Mouse (Mus musculus) forebrain, embryonic 15.5 days (tissue): ENCODE data around the gene Pes1. TPM values are rescaled to one million over a fixed set of nuclear protein-coding genes. Genes with fewer than 3 reads are reported as not detected.
A peak's percentile ranks its signal among the peaks of the same experiment; 100 is the strongest.
"Not testable (repeated sequence)": the region's sequence is repeated elsewhere in the genome, so short reads cannot be mapped to it uniquely, and the experiment has no call there.

ENCODE experiments used
- ATAC-seq: fragments of 200-750 bp; cut with Nextera tagmentation; replicated peaks from 2 replicates; pipeline ENCODE4 v1.8.0; 2017; ENCODE audit warnings: mild to moderate bottlenecking, moderate TSS enrichment, moderate library complexity
- H3K27ac ChIP-seq: fragments of 300-500 bp; sonication (generic); replicated peaks from 2 replicates; pipeline ENCODE4 v1.5.1; 2015; ENCODE audit warnings: mild to moderate bottlenecking, inconsistent platforms
- H3K27me3 ChIP-seq: fragments of 300-500 bp; sonication (generic); 2 replicates; pipeline ENCODE4 v1.6.1; 2015; ENCODE audit warnings: inconsistent platforms
- H3K36me3 ChIP-seq: fragments of 300-500 bp; sonication (generic); 2 replicates; pipeline ENCODE4 v1.6.1; 2015; ENCODE audit warnings: mild to moderate bottlenecking, inconsistent platforms
- H3K4me1 ChIP-seq: fragments of 300-500 bp; sonication (generic); 2 replicates; pipeline ENCODE4 v1.6.1; 2015; ENCODE audit warnings: inconsistent platforms
- H3K4me2 ChIP-seq: fragments of 300-500 bp; sonication (generic); replicated peaks from 2 replicates; pipeline ENCODE4 v1.6.1; 2015; ENCODE audit warnings: mild to moderate bottlenecking, inconsistent platforms
- H3K4me3 ChIP-seq: fragments of 300-500 bp; sonication (generic); 2 replicates; pipeline ENCODE4 v1.5.1; 2015; ENCODE audit warnings: mild to moderate bottlenecking, inconsistent platforms
- H3K9ac ChIP-seq: fragments of 300-500 bp; sonication (generic); replicated peaks from 2 replicates; pipeline ENCODE4 v1.6.1; 2015; ENCODE audit warnings: mild to moderate bottlenecking, inconsistent platforms
- H3K9me3 ChIP-seq: fragments of 300-500 bp; sonication (generic); 2 replicates; pipeline ENCODE4 v1.6.1; 2016; ENCODE audit warnings: inconsistent platforms
- WGBS: fragments of 180-500 bp; shearing (Covaris S2); methylation state at CpG from one replicate; pipeline ENCODE4 v1.1.7; 2015; ENCODE audit warnings: mixed read lengths; 5-methylcytosine and 5-hydroxymethylcytosine counted together
- polyA plus RNA-seq: library from polyadenylated mRNA; unstranded; fragments of >200 nt; fragmentation: Nextera tagmentation; extraction: Ambion mirVana; gene quantifications from 2 replicates; pipeline ENCODE4 v1.2.1, GENCODE M21; 2015

The Pes1 gene
- polyA plus RNA-seq, 1 experiment from 2014 or later, result 71.6 TPM

DNA sequence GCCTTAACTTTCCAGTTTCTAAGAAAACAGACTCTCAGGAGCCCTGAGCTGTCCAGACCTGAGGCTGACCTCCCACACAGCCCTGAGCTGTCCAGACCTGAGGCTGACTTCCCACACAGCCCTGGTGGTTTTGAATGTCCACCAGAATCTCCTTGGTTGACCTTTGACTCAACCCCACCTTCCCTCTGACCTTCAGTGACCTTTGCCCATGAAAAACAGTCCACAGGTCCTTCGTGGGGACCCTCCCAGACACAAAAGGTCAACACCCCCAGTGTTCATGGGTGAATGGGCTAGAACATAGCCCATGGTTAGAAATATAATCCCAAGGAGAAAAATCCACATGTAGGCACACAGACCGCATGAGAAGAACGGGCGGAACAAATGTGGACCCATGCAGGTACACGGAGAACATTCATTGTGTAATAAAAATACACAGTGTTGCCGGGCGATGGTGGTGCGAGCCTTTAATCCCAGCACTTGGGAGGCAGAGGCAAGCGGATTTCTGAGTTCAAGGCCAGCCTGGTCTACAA is 30.0 kb upstream of the Pes1 start:
- Histone ChIP-seq H3K9ac (no peak overlapping the region), H3K27me3 (no peaks in the 10 kb centered on the region; the same call in 1 of the 2 replicates), H3K4me1 (peaks cover 25% of the 10 kb centered on the region), H3K4me2 (no peak overlapping the region), H3K36me3 (no peaks in the 10 kb centered on the region), H3K27ac (no peak overlapping the region), H3K9me3 (no peaks in the 10 kb centered on the region), H3K4me3 (no peak overlapping the region)
- WGBS, result 92% methylated on average over 9 of the region's 9 CpGs
- ATAC-seq, result no peak

DNA sequence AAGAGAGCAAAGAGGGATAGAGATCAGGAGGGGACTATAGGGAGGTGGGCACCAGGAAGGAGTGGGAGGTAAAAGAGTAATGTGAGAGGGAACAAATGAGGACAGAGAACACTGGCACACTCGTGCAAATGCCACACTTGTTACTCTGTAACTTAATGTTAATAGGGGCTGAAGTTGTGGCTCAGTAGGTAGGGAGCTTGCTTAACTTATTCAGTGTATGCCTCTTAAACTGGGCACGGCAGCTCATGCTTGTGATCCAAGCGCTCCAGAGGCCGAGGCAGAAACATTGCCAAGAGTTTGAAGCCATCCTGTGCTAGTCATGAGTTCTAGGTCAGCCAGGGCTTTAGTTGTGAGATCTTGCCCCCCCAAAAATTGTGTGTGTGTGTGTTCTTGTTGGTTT is 28.6 kb upstream of the Pes1 start:
- Histone ChIP-seq H3K9ac (no peak overlapping the region), H3K27me3 (no peaks in the 10 kb centered on the region; the same call in 1 of the 2 replicates), H3K4me3 (no peak overlapping the region), H3K4me2 (no peak overlapping the region), H3K27ac (no peak overlapping the region), H3K9me3 (no peaks in the 10 kb centered on the region), H3K4me1 (peaks cover 25% of the 10 kb centered on the region), H3K36me3 (no peaks in the 10 kb centered on the region)
- ATAC-seq, result no peak
- 74% methylated on average over 4 of the region's 4 CpGs for WGBS

DNA sequence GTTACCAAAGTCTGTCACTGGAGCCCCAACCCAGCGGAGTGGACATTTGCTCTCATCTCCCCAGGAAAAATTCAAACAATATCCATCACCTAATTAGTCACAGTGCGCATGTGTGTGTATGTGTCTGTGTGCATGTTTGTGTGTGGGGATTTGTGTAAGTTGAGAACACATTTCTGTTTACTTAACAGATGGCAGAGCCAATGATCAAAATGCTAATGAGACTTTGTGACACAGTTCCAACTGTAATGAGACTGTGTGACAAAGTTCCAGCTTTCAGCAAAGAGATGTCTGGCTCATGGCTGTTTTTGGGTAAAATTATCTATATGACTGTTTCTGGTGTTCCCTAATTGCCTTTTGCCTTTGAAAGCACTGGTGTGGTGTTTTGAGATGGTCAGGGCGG is 27.5 kb upstream of the Pes1 start:
- no peaks in the 10 kb centered on the region for H3K36me3 ChIP-seq
- WGBS, result 69% methylated on average over 3 of the region's 3 CpGs
- no peaks in the 10 kb centered on the region for H3K27me3 ChIP-seq
- no peak overlapping the region for H3K9ac ChIP-seq
- no peaks in the 10 kb centered on the region for H3K9me3 ChIP-seq
- no peak overlapping the region for H3K4me3 ChIP-seq
- 0 out of 2 replicates have a peak overlapping the region, but pooled peaks have one; percentile 17 for H3K27ac ChIP-seq
- no peak overlapping the region for H3K4me2 ChIP-seq
- ATAC-seq, result peak; percentile 47
- peaks cover 16% of the 10 kb centered on the region for H3K4me1 ChIP-seq

DNA sequence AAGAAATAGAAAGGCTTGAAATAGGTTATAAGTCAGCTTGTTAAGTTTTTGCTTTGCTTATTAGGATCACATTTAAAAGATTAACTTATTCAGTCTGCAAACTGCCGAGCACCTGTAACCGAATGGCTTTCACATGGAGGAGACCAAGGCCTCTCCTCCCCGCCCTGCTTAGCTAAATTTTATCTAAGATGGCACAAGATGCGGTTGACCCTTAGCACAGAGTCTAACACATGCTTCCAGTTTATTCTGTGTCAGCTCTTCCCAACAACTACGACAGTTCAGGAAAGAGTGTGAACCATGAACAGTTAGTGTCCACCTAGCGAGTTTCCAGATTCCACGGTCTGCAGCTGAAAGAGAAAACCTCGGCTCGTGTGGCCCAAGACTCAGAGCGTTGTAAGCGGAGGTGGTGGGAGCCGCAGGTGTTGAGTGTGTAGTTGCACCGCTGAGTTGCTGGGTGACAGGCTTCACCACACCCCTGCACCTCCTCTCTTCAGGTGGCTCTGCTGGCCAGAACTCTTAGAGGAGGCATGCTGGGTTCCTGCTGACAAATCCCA is 26.4 kb upstream of the Pes1 start:
- Histone ChIP-seq H3K4me3 (no peak overlapping the region), H3K27ac (no peak overlapping the region), H3K4me1 (peaks cover 7% of the 10 kb centered on the region; the same call in 1 of the 2 replicates), H3K9ac (no peak overlapping the region), H3K27me3 (no peaks in the 10 kb centered on the region), H3K36me3 (no peaks in the 10 kb centered on the region), H3K4me2 (no peak overlapping the region), H3K9me3 (no peaks in the 10 kb centered on the region)
- ATAC-seq, result no peak
- 81% methylated on average over 13 of the region's 13 CpGs for WGBS

DNA sequence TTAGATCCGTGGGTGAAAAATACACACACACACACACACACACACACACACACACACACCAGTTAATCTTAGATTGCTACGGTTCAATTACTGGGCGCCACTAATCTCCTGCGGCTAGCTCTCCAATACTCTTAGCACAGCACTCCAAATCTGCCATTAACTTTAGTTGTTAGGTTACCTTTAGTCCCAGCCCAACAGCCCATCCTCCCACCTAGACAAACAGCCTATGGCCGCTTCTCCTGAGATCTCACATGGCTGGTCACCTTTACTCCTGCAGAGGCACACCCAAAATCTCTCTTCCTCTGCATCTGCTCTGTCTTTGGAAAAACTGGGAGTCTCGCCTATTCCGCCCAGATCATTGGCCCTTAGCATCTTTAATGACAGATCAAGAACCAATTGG is 22.4 kb upstream of the Pes1 start:
- no peak overlapping the region for H3K4me2 ChIP-seq
- no peaks in the 10 kb centered on the region for H3K4me1 ChIP-seq
- no peaks in the 10 kb centered on the region for H3K27me3 ChIP-seq
- WGBS, result 88% methylated on average over 7 of the region's 7 CpGs
- no peak for ATAC-seq
- H3K9ac ChIP-seq, result no peak overlapping the region
- H3K36me3 ChIP-seq, result no peaks in the 10 kb centered on the region
- no peak overlapping the region for H3K4me3 ChIP-seq
- no peaks in the 10 kb centered on the region for H3K9me3 ChIP-seq
- H3K27ac ChIP-seq, result no peak overlapping the region

DNA sequence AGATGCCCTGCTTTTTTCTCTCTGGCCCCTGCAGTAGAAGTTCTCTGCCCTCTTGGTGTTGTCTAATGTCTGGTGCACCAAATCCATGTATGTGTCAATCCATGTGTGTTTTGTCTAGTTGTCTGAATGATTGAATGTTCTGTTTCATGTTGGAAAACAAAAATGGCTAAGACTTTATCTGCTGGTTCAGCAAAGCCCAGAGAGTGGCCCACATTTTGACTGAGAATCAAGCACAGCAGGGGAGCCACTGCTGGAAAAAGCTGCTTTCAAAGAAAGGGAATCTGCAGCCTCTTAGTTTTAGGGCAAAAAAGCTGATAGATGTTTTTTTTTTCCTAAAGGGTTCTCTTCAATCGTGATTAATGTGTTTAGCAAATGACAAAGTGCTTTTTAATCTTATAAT is 17.4 kb upstream of the Pes1 start:
- H3K9ac ChIP-seq, result no peak overlapping the region
- H3K4me2 ChIP-seq, result no peak overlapping the region
- no peak overlapping the region for H3K27ac ChIP-seq
- WGBS, result 2% methylated on average over 1 of the region's 1 CpGs
- H3K9me3 ChIP-seq, result no peaks in the 10 kb centered on the region
- no peak overlapping the region for H3K4me3 ChIP-seq
- no peak for ATAC-seq
- H3K36me3 ChIP-seq, result no peaks in the 10 kb centered on the region
- H3K4me1 ChIP-seq, result no peaks in the 10 kb centered on the region
- H3K27me3 ChIP-seq, result no peaks in the 10 kb centered on the region

DNA sequence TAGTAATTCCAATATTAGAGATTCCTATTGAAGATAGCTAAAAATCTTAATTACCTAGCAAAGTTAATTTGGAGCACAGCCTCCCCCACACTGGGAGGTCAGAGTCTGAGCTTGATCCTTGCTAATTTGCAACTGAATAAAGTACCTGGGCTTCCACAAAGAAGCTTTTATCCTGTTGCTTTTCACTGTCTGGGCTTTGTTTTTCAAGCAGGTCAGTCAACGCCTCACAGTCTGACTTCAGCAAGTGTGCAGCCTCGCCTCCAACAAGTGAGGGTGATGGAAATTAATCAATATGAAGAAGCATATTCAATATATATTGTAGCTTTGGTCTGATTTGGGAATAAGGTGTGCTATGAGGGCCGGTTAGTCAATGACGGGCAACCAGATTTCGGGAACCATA is 8.9 kb upstream of the Pes1 start:
- WGBS, result 72% methylated on average over 5 of the region's 5 CpGs
- not testable (repeated sequence) for H3K4me3 ChIP-seq, H3K9me3 ChIP-seq

DNA sequence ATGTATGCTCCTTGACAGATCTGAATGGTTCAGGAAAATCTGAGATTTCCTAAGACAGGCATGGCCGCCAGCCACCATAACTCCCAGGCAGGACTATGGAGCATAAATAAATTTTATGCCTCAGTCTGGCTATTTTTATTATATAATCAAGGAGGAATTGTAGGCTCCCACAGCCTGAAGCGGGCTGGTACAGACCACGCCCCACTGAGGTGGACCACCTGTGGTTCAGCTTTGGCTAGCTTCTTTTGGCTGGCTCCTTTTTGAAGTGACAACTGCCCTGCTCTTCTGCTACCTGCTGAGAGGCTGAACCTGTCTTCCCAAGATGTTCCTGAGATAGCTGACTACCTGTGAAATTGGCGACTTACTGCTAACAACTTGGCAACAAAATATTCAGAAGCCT is 8.4 kb upstream of the Pes1 start:
- not testable (repeated sequence) for H3K27ac ChIP-seq, H3K9me3 ChIP-seq, H3K36me3 ChIP-seq, H3K4me3 ChIP-seq, ATAC-seq, H3K9ac ChIP-seq, H3K4me2 ChIP-seq, H3K4me1 ChIP-seq, H3K27me3 ChIP-seq
- WGBS, result 69% methylated on average over 4 of the region's 4 CpGs

More for the DNA sequence above, 8.9 kb upstream of the Pes1 start:
- not testable (repeated sequence) for H3K27me3 ChIP-seq, H3K4me2 ChIP-seq, H3K36me3 ChIP-seq, ATAC-seq, H3K9ac ChIP-seq, H3K27ac ChIP-seq, H3K4me1 ChIP-seq

DNA sequence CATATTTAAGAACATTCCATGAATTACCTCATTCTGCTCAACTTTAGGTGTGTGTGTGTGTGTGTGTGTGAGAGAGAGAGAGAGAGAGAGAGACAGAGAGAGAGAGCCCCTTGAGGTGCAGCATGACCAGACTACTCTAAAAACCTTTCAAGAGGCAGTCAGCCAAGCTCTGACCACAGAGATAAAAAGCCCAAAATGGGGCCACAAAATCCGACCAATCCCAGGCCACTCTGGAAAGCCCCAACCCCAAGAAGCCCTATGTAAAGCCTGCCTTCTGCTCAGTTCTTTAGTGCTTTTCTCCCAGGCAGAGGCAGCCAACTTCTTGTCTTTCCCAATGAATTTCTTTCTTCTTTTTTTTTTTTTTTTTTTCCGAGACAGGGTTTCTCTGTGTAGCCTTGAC is 2.9 kb upstream of the Pes1 start:
- Histone ChIP-seq H3K9me3 (no peaks in the 10 kb centered on the region), H3K36me3 (no peaks in the 10 kb centered on the region), H3K4me2 (no peak overlapping the region), H3K4me1 (peaks cover 16% of the 10 kb centered on the region), H3K27me3 (no peaks in the 10 kb centered on the region), H3K9ac (no peak overlapping the region), H3K4me3 (no peak overlapping the region), H3K27ac (no peak overlapping the region)
- WGBS, result 38% methylated on average over 2 of the region's 2 CpGs
- no peak for ATAC-seq

DNA sequence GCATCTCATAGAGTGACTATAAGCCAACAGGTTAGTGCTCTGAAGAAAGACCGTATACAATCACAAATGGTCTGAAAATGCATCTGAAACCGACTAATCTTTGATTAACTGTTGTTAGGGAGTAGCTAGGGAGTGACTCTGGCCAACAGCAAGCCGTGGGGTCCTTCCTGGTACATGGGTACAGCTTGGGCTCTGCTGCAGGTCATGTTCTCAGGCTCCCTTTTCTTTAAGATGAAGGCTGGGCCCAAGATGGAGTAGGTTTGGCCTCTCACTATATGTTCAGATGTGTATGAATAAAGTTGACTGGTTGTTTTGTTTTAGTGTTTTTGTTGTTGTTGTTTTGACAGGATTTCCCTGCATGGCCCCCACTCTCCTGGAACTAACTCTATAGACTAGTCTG is 2.0 kb upstream of the Pes1 start:
- Histone ChIP-seq H3K4me2 (no peak overlapping the region), H3K4me3 (no peak overlapping the region), H3K27ac (no peak overlapping the region), H3K36me3 (no peaks in the 10 kb centered on the region), H3K9me3 (no peaks in the 10 kb centered on the region), H3K4me1 (peaks cover 16% of the 10 kb centered on the region), H3K9ac (no peak overlapping the region), H3K27me3 (no peaks in the 10 kb centered on the region)
- 74% methylated on average over 3 of the region's 3 CpGs for WGBS
- ATAC-seq, result no peak

DNA sequence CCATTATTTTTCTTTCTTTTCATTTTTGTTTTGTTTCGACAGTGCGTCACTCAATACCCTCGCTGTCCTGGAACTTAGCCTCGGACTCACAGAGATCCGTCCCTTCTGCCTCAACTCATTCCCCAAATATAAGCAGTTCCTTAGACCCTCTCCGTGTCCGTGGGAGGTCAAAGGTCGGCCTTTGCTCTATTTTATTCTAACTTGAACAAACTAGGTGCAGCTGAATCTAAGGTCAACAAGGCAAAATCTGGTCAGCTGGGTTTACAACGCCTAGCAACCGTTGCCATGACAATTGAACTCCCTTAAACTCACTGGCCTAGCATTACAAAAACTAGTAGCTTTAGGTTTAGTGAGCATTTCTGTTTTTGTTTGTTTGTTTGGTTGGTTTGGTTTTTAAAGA is 620 bp upstream of the Pes1 start:
- peak overlapping the region; percentile 89 for H3K4me3 ChIP-seq
- 87% methylated on average over 10 of the region's 10 CpGs for WGBS
- H3K4me1 ChIP-seq, result peaks cover 16% of the 10 kb centered on the region
- H3K4me2 ChIP-seq, result peak overlapping the region; percentile 72
- no peak overlapping the region for H3K9ac ChIP-seq
- no peaks in the 10 kb centered on the region for H3K9me3 ChIP-seq
- ATAC-seq, result peak; percentile 35
- H3K27ac ChIP-seq, result peak overlapping the region; percentile 50; the same call in 1 of the 2 replicates
- peaks cover under 1% of the 10 kb centered on the region for H3K36me3 ChIP-seq
- H3K27me3 ChIP-seq, result no peaks in the 10 kb centered on the region

DNA sequence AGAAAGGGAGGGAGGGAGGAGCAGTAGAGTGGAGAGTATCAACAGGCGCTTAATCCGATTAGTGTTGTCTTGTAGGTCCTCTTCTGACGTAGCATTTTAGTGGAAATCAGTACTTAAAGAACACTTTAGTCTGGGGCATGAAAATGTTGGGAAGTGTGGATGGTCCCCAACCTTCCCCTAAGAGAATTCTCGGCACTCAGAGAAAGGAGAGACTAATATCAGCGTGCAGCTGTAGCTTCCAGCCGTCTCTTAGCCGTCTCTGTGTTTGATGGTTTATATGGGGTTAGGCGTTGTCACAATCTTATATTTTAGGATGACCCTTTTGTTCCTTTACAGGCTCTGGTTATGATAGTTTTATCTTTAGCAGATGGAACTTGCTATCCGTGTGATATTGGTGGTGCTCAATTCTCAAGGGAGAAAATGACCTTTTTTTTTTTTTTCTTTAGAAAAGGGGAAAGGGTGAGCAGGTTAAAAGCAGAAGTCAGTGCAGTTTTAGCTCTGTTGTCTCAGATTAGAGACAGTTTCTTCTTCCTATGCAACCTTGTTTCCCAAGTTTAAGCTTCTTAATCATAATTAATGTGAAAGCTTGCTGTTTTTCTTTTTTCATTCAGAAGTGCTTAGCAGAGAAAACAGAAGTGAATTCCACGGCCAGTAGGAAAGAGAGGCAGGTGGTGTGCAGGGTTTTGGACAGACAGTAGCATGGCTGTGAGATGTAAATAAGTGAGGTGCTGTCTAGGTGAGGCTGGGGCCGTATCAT is 819 bp downstream of the Pes1 start:
- Histone ChIP-seq H3K9me3 (no peaks in the 10 kb centered on the region), H3K4me3 (peak overlapping the region; percentile 89), H3K36me3 (peaks cover 12% of the 10 kb centered on the region), H3K27ac (no peak overlapping the region), H3K4me2 (peak overlapping the region; percentile 72), H3K4me1 (peaks cover 16% of the 10 kb centered on the region), H3K9ac (peak overlapping the region; percentile 72), H3K27me3 (no peaks in the 10 kb centered on the region)
- 16% methylated on average over 11 of the region's 11 CpGs for WGBS
- no peak for ATAC-seq
